Mouse (Mus musculus): ENCODE measurements around the gene Slitrk5. TPM values are rescaled to one million over a fixed set of nuclear protein-coding genes. Genes with fewer than 3 reads are reported as not detected.
"Not testable (repeated sequence)": the region's sequence is repeated elsewhere in the genome, so short reads cannot be mapped to it uniquely, and the experiment has no call there.

Slitrk5 gene
- polyA plus RNA-seq, 1 experiment from 2014 or later: 26.8 TPM

GRCm38 (mm10) chr14:111681773-111682172, 6.9 kb downstream of the Slitrk5 start:
- H3K27me3 ChIP-seq (replicated peaks; ENCODE audit: control insufficient read depth, insufficient read depth, low read length): no peaks in the 10 kb centered on the region
- H3K4me3 ChIP-seq (replicated peaks; ENCODE audit: low read length): peak overlapping the region; percentile 55
- H3K27ac ChIP-seq (ENCODE audit: low read length): no peak overlapping the region
- WGBS: 9% methylated on average over 13 of the region's 13 CpGs
- no peak for ATAC-seq
- H3K4me1 ChIP-seq (replicated peaks; ENCODE audit: control insufficient read depth, insufficient read depth, low read length): peaks cover 22% of the 10 kb centered on the region
- H3K9ac ChIP-seq (replicated peaks; ENCODE audit: low read depth, low read length): peak overlapping the region; percentile 72
- peak overlapping the region; percentile 88 for H3K4me2 ChIP-seq (ENCODE audit: low read length)
- no peaks in the 10 kb centered on the region for H3K9me3 ChIP-seq (ENCODE audit: control insufficient read depth, low read length)
- H3K36me3 ChIP-seq (ENCODE audit: control insufficient read depth, insufficient read depth): no peaks in the 10 kb centered on the region

DNA sequence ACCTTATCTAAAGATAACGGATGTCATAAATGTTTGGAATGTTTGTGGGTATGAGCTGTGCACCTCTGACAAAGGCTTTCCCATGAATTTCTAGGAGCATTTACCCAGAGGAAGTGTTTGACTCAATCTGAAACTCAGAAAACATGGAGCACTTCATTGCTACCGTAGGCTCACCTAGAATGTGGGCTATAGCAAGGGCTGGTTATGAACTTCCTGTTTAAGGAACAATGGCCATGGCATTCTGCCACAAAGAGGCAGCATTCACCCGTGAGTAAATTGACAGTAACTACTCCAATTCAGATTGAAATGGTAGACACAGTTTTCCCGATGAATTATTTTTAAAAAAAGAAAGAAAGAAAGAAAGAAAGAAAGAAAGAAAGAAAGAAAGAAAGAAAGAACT, 8.6 kb downstream of the Slitrk5 start:
- ATAC-seq: no peak
- Histone ChIP-seq H3K9ac (replicated peaks; ENCODE audit: low read depth, low read length) (no peak overlapping the region), H3K36me3 (ENCODE audit: control insufficient read depth, insufficient read depth) (no peaks in the 10 kb centered on the region), H3K27ac (ENCODE audit: low read length) (no peak overlapping the region), H3K4me3 (replicated peaks; ENCODE audit: low read length) (no peak overlapping the region), H3K4me1 (replicated peaks; ENCODE audit: control insufficient read depth, insufficient read depth, low read length) (peaks cover 11% of the 10 kb centered on the region), H3K4me2 (ENCODE audit: low read length) (no peak overlapping the region), H3K9me3 (ENCODE audit: control insufficient read depth, low read length) (no peaks in the 10 kb centered on the region), H3K27me3 (replicated peaks; ENCODE audit: control insufficient read depth, insufficient read depth, low read length) (no peaks in the 10 kb centered on the region)
- 44% methylated on average over 4 of the region's 4 CpGs for WGBS

DNA sequence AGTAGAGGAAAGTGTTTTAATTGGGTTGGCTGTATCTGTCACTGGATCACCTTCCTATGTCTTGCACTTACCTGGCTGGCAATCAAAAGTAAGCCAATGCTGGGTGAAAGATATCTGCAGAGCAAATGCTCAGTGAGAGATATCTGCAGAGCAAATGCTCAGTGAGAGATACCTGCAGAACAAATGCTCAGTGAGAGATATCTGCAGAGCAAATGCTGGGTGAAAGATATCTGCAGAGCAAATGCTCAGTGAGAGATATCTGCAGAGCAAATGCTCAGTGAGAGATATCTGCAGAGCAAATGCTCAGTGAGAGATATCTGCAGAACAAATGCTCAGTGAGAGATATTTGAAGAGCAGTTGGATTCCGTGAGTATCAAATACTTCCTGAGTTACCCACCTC, 15.2 kb downstream of the Slitrk5 start:
- not testable (repeated sequence) for H3K27ac ChIP-seq (ENCODE audit: low read length); H3K27me3 ChIP-seq (replicated peaks; ENCODE audit: control insufficient read depth, insufficient read depth, low read length); H3K4me1 ChIP-seq (replicated peaks; ENCODE audit: control insufficient read depth, insufficient read depth, low read length); H3K4me2 ChIP-seq (ENCODE audit: low read length); H3K9ac ChIP-seq (replicated peaks; ENCODE audit: low read depth, low read length); ATAC-seq; H3K9me3 ChIP-seq (ENCODE audit: control insufficient read depth, low read length); H3K36me3 ChIP-seq (ENCODE audit: control insufficient read depth, insufficient read depth); H3K4me3 ChIP-seq (replicated peaks; ENCODE audit: low read length)
- 88% methylated on average over 1 of the region's 1 CpGs for WGBS

- 74% methylated on average over 2 of the region's 2 CpGs for WGBS
- Histone ChIP-seq H3K36me3 (ENCODE audit: control insufficient read depth, insufficient read depth) (no peaks in the 10 kb centered on the region), H3K9me3 (ENCODE audit: control insufficient read depth, low read length) (no peaks in the 10 kb centered on the region), H3K27me3 (replicated peaks; ENCODE audit: control insufficient read depth, insufficient read depth, low read length) (no peaks in the 10 kb centered on the region), H3K9ac (replicated peaks; ENCODE audit: low read depth, low read length) (no peak overlapping the region), H3K4me3 (replicated peaks; ENCODE audit: low read length) (no peak overlapping the region), H3K4me2 (ENCODE audit: low read length) (no peak overlapping the region), H3K27ac (ENCODE audit: low read length) (no peak overlapping the region), H3K4me1 (replicated peaks; ENCODE audit: control insufficient read depth, insufficient read depth, low read length) (no peaks in the 10 kb centered on the region)
- no peak for ATAC-seq
Measured at GRCm38 (mm10) chr14:111729833-111730232, 54.9 kb downstream of the Slitrk5 start.

Measured in forebrain, embryonic 16.5 days (tissue).